Mouse (Mus musculus): ENCODE measurements at regions not wholly inside any gene's neighbourhood (a gene's known extent, or its start where the extent isn't known, plus 50 kb on each side); places are given as distances from the start of the nearest gene placed in this dataset.
A peak's percentile ranks its signal among the peaks of the same experiment; 100 is the strongest.

DNA sequence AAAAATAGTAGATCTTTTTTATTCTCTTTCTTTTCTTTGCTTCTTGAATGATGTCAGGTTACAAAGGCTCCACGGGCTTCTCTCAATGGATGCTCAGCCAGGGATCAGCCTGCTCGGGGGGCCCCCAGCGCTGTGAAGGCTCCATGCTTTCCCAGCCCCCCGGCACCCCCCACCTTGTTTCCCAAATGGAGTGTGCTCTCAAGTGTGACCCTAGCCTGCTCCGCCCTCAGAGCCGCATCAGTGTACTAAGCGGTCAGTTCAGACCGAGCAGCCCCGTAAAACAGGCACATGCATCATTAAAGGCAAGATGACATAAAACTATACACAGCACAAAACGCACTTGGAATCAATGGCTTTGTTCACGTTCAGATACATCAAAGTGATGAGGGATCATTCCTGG is 102.7 kb downstream of the Olig3 start:
- CTCF ChIA-PET: no interaction called here
- DNase-seq (ENCODE audit: low read depth, low spot score): no peak
- no peak for ATAC-seq
- no peak for TF ChIP-seq CTCF (IDR thresholded peaks at IDR 0.05)
- POLR2A ChIA-PET: no interaction called here
- H3K27me3 ChIP-seq: no peaks in the 10 kb centered on the region
- in situ Hi-C loops (cut with MboI; ENCODE audit: low pct_unique_long_range_greater_than_20kb): no loop called here

DNA sequence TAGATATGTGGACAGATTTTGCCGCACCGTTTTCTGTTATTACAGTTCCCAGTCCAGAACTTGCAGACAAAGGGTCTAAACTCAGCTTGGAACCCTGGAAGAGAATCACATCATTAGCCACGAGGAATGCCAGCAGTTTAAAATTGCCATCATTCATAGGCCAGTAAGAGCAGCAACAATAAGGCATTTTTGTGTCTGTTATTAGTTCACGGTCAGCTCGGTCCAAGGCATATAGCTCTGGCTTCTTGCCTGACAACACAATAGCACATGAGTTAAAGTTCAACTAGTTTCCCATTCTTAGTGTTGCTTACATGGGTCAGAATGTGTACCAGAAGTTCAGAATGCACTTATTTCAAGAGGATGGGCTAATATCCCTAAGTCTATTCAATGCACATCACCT is 103.4 kb downstream of the Olig3 start:
- DNase-seq (ENCODE audit: low read depth, low spot score) (no peak), ATAC-seq (no peak)
- in situ Hi-C loops (cut with MboI; ENCODE audit: low pct_unique_long_range_greater_than_20kb): no loop called here
- TF ChIP-seq CTCF (IDR thresholded peaks at IDR 0.05): no peak
- CTCF ChIA-PET: no interaction called here
- POLR2A ChIA-PET: no interaction called here
- no peaks in the 10 kb centered on the region for H3K27me3 ChIP-seq

DNA sequence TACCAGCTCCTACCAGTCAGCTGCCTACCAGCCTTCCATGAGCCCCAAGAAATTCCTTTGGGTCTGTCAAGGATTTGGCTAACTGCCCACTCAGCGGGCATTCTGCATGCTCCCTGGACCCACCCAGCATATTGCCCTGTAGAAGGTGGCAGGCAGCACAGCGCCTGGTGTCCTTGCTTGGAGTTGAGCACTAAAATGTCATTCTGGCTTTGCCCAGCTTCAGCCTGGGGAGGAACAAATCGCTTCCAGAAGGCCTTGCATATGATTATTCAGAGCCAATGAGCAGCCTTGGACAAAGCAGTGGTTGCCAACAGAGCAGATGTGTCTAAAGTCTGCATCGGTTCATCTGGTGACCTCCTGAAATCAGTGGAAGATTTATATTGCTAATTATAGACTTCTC is 103.8 kb downstream of the Olig3 start:
- ATAC-seq (no peak), DNase-seq (ENCODE audit: low read depth, low spot score) (no peak)
- H3K27me3 ChIP-seq: no peaks in the 10 kb centered on the region
- POLR2A ChIA-PET: no interaction called here
- TF ChIP-seq CTCF (IDR thresholded peaks at IDR 0.05): no peak
- CTCF ChIA-PET: no interaction called here
- in situ Hi-C loops (cut with MboI; ENCODE audit: low pct_unique_long_range_greater_than_20kb): no loop called here

DNA sequence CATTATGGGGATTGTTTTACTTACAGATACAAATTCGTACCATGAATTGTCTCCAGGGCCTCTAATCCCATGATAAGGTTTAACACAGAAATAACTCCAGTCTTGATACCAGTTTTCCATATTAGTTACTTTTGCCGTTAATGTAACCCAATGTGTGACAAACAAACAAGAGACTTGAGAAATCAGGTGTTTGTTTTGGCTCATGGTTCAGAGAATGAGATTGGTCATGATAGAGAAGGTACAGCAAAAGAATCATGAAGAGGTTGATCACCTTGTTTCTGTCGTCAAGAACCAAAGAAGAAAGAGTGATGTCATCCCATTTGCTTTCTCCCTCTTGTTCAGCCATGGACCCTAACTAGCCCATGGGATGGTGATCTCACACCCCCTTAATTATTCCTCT is 107.5 kb downstream of the Olig3 start:
- no peaks in the 10 kb centered on the region for H3K27me3 ChIP-seq
- ChIA-PET CTCF (no interaction called here), POLR2A (no interaction called here)
- ATAC-seq (no peak), DNase-seq (ENCODE audit: low read depth, low spot score) (no peak)
- TF ChIP-seq CTCF (IDR thresholded peaks at IDR 0.05): no peak
- in situ Hi-C loops (cut with MboI; ENCODE audit: low pct_unique_long_range_greater_than_20kb): no loop called here

DNA sequence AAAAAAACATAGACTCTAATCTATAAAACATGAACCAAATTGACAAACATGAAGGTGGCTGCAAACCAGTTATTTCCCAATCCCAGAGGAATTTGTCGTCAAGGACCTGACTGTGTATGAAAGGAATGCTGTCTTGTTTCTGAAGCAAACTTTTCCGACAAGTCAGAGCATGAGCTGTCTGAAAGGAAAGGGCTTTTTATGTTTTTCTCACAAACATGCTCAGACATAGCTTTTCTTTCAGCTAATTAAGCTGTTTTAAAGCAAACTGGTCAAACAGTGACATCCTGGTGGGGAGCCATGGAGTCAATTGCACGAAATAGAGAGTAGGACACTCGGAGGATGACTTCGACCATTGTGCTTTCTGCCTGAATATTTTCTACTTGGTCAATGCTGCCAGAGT is 108.2 kb downstream of the Olig3 start:
- H3K27me3 ChIP-seq: no peaks in the 10 kb centered on the region
- POLR2A ChIA-PET: no interaction called here
- peak; percentile 64 for DNase-seq (ENCODE audit: low read depth, low spot score)
- peak; percentile 80 for ATAC-seq
- CTCF ChIA-PET: no interaction called here
- in situ Hi-C loops (cut with MboI; ENCODE audit: low pct_unique_long_range_greater_than_20kb): no loop called here
- peak; percentile 14 for TF ChIP-seq CTCF (IDR thresholded peaks at IDR 0.05)

DNA sequence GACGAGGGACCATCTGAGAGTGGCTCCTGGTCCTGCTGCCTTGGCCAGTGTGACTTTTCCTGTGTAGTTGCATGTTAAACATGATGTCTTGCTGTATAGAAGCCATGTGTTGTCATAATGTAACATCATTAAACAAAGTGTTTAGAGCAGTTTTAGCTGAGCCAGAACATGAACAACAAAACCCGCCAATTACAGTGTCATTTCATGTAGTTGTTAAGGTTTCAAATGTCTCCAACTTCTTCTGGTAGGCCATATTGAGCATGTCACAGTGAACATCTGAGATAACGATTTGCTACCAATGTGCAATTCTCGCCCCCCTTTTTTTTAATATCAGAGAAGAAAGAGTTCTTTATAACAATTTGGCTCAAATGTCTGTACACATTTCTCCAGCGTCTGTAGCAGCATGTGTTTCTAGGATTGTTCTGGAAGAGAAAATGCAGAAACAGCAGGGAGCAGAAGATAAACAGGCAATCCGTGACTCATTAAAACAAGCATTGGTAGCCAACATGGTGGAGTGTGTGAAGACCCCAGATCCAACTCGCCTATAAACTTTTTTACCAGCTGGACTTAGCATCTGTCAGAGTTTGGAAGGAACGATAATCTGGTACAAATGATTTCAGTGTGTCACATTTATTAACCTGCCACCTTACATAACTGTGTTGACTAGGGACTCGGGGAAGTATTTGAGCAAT is 115.2 kb downstream of the Olig3 start:
- ATAC-seq (no peak), DNase-seq (ENCODE audit: low read depth, low spot score) (no peak)
- POLR2A ChIA-PET: interaction anchor here (0.7 kb wide), 1 partner anchor 24 kb away, joined by 3 read pairs; no protein-coding TSS in a partner anchor
- in situ Hi-C loops (cut with MboI; ENCODE audit: low pct_unique_long_range_greater_than_20kb): no loop called here
- CTCF ChIA-PET: no interaction called here
- no peaks in the 10 kb centered on the region for H3K27me3 ChIP-seq
- no peak for TF ChIP-seq CTCF (IDR thresholded peaks at IDR 0.05)

DNA sequence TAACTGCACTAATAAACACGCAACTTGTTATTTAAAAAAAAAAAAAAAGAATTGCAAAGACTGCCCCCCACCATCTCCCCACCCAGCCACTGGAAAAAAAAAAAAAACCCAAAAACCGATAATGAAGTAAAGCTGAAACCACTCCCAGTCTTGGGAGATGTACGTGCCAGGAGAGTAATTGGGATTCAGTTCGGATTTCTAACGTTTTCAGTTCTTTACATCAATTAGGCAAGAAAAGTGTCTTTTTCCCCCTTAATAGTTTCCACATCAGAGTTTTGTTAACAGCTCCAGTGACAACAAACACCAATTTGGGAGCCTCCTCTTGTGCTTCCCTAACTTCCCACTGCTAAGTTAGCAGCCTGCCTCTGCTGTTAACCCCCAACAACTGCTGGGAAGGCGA is 115.7 kb downstream of the Olig3 start:
- CTCF ChIA-PET: no interaction called here
- in situ Hi-C loops (cut with MboI; ENCODE audit: low pct_unique_long_range_greater_than_20kb): no loop called here
- no peak for ATAC-seq
- no peak for DNase-seq (ENCODE audit: low read depth, low spot score)
- TF ChIP-seq CTCF (IDR thresholded peaks at IDR 0.05): no peak
- POLR2A ChIA-PET: interaction anchor here (0.6 to 0.7 kb wide), 2 partner anchors 23 to 38 kb away, joined by 3 to 5 read pairs; no protein-coding TSS in a partner anchor
- H3K27me3 ChIP-seq: no peaks in the 10 kb centered on the region

DNA sequence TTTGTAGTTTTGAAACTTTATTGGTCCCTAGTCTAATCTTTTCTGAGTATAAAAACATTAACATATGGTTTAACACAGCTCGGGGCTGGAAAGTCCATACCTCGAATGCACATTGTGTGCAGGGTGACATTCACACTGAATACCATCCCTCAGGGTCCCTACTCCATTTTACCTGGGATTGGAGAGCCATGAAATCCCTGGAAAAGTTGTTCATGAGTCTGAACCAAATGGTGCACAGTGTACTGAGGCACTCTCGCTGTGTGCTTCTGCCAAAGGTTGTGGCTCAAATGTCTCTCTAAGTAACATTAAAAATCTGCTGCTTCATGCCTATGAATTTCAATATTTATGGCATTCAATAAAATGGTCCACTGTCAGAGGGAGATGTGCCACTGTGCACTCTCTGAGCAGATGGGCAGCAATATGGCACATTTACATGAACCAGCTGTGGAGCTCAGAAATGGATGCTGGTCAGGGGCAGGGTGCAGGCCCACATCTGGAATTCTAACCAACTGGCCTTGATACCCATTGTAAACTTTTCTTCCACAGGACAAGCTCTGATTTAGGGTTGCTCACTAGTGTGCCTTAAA is 116.7 kb downstream of the Olig3 start:
- in situ Hi-C loops (cut with MboI; ENCODE audit: low pct_unique_long_range_greater_than_20kb): no loop called here
- no peak for TF ChIP-seq CTCF (IDR thresholded peaks at IDR 0.05)
- ChIA-PET CTCF (no interaction called here), POLR2A (no interaction called here)
- no peak for DNase-seq (ENCODE audit: low read depth, low spot score)
- ATAC-seq: no peak
- no peaks in the 10 kb centered on the region for H3K27me3 ChIP-seq

DNA sequence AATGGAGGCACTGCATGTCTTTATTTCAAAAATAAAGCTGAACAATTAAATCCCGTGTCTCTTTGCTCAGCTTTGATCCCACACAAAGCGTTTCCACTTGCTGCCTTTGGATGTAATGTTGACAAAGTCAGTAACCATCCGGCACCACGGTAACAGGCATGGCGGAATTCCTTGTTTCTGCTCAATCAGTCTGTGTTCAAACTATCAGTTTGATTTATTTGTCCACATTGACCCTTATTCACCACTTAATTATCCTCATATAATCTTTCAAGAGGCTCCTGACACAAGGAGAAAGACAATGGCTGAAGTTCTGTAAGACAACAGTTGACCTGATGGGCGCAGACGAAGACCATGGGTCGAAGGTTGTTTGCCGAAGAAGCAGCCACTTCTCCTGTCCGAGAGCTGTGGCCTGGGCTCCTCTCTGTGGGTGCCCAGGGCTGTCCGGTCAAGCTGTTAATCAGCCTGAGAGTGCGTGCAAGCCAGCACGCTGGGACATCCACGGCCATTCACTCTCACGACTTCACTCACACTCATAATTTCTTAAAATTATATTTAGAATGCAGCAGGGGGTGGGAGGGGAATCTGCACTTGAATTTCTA is 106.1 kb upstream of the Ifngr1 start:
- ChIA-PET POLR2A (no interaction called here), CTCF (interaction anchor here (1.0 kb wide), 1 partner anchor 11 kb away, joined by 3 read pairs; no protein-coding TSS in a partner anchor)
- no peak for ATAC-seq
- no peaks in the 10 kb centered on the region for H3K27me3 ChIP-seq
- in situ Hi-C loops (cut with MboI; ENCODE audit: low pct_unique_long_range_greater_than_20kb): no loop called here
- no peak for TF ChIP-seq CTCF (IDR thresholded peaks at IDR 0.05)
- DNase-seq (ENCODE audit: low read depth, low spot score): no peak

DNA sequence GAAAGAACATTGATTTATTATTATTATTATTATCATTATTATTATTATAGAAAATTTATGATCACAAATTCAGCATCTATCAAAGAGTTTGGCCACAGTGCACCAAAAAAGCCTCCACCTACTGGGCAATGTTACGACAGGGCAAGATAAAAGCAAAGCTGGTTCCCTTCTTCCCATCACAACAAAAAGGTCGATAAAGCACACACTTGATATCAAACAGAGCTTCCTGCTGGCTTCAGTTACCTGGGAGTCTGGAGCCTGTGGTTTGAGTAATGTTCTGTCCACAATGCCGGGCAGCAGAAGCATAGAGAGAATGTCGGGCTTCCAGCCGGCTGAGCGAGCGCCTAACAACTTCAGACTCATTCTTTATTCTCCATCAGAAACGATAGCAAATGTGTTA is 101.2 kb upstream of the Ifngr1 start:
- in situ Hi-C loops (cut with MboI; ENCODE audit: low pct_unique_long_range_greater_than_20kb): loop anchor here (10.0 kb wide), 1 partner anchor 566 kb away; no protein-coding TSS in a partner anchor
- no peak for TF ChIP-seq CTCF (IDR thresholded peaks at IDR 0.05)
- POLR2A ChIA-PET: interaction anchor here (0.8 kb wide), 1 partner anchor 9 kb away, joined by 3 read pairs; no protein-coding TSS in a partner anchor
- ATAC-seq: no peak
- no peaks in the 10 kb centered on the region for H3K27me3 ChIP-seq
- no peak for DNase-seq (ENCODE audit: low read depth, low spot score)
- CTCF ChIA-PET: interaction anchor here (1.1 to 1.5 kb wide), 3 partner anchors 8 to 203 kb away, joined by 3 to 4 read pairs (median 3); no protein-coding TSS in a partner anchor
